Mouse (Mus musculus) stomach, embryonic 16.5 days (tissue): Measurements from ENCODE around the gene Polr2i. TPM values are rescaled to one million over a fixed set of nuclear protein-coding genes. Genes with fewer than 3 reads are reported as not detected.
"Not testable (repeated sequence)": the region's sequence is repeated elsewhere in the genome, so short reads cannot be mapped to it uniquely, and the experiment has no call there.

Experiments used
- ATAC-seq: fragments of 200-750 bp; cut with Nextera tagmentation; 2 replicates; pipeline ENCODE4 v1.8.0; 2017; ENCODE audit warnings: moderate number of reproducible peaks, moderate TSS enrichment; ENCODE audit not compliant: insufficient read depth, low FRiP score
- H3K27ac ChIP-seq: fragments of 300-500 bp; sonication (generic); 2 replicates; pipeline ENCODE4 v1.5.1; 2014; ENCODE audit warnings: low read length
- H3K27me3 ChIP-seq: fragments of 300-500 bp; sonication (generic); 2 replicates; pipeline ENCODE4 v1.6.1; 2014; ENCODE audit warnings: low read length, control low read depth, mixed read lengths; ENCODE audit not compliant: control insufficient read depth, insufficient read depth
- H3K36me3 ChIP-seq: fragments of 300-500 bp; sonication (generic); 2 replicates; pipeline ENCODE4 v1.6.1; 2014; ENCODE audit warnings: low read length; ENCODE audit not compliant: control insufficient read depth, insufficient read depth
- H3K4me1 ChIP-seq: fragments of 300-500 bp; sonication (generic); 2 replicates; pipeline ENCODE4 v1.6.1; 2014; ENCODE audit warnings: low read length, control low read depth, mixed read lengths; ENCODE audit not compliant: control insufficient read depth, insufficient read depth
- H3K4me2 ChIP-seq: fragments of 300-500 bp; sonication (generic); 2 replicates; pipeline ENCODE4 v1.6.1; 2014; ENCODE audit warnings: low read depth, low read length, mixed read lengths
- H3K4me3 ChIP-seq: fragments of 300-500 bp; sonication (generic); replicated peaks from 2 replicates; pipeline ENCODE4 v1.5.1; 2014; ENCODE audit warnings: mild to moderate bottlenecking, low read length
- H3K9ac ChIP-seq: fragments of 300-500 bp; sonication (generic); 2 replicates; pipeline ENCODE4 v1.6.1; 2014; ENCODE audit warnings: low read length
- H3K9me3 ChIP-seq: fragments of 300-500 bp; sonication (generic); replicated peaks from 2 replicates; pipeline ENCODE4 v1.6.1; 2016; ENCODE audit warnings: low read length, control low read depth; ENCODE audit not compliant: control insufficient read depth
- WGBS: fragments of 180-500 bp; shearing (Covaris S2); extraction: QIAGEN DNeasy Blood & Tissue Kit; methylation state at CpG from one replicate; pipeline ENCODE4 v1.1.7; 2014; 5-methylcytosine and 5-hydroxymethylcytosine counted together
- polyA plus RNA-seq: library from polyadenylated mRNA; unstranded; fragments of >200 nt; fragmentation: Nextera tagmentation; extraction: Ambion mirVana; gene quantifications from 2 replicates; pipeline ENCODE4 v1.2.1, GENCODE M21; 2015

Gene Polr2i
- polyA plus RNA-seq, 1 experiment from 2014 or later = 111 TPM

- WGBS = 81% methylated on average over 5 of the region's 5 CpGs
- ATAC-seq = no peak
- H3K9ac ChIP-seq = no peak overlapping the region
Observed at GRCm38 (mm10) chr7:30200200-30200599, 31.5 kb upstream of the Polr2i start.

GRCm38 (mm10) chr7:30200661-30201060 is 31.1 kb upstream of the Polr2i start:
- not testable (repeated sequence) for H3K4me2 ChIP-seq, H3K9me3 ChIP-seq, H3K36me3 ChIP-seq, H3K27ac ChIP-seq, ATAC-seq, H3K9ac ChIP-seq, H3K4me3 ChIP-seq, H3K27me3 ChIP-seq, H3K4me1 ChIP-seq
- 88% methylated on average over 5 of the region's 5 CpGs for WGBS

More at GRCm38 (mm10) chr7:30200200-30200599, 31.5 kb upstream of the Polr2i start:
- Histone ChIP-seq H3K9me3 (no peaks in the 10 kb centered on the region), H3K27me3 (no peaks in the 10 kb centered on the region), H3K4me2 (no peak overlapping the region), H3K27ac (no peak overlapping the region), H3K4me1 (peaks cover 7% of the 10 kb centered on the region), H3K4me3 (no peak overlapping the region), H3K36me3 (no peaks in the 10 kb centered on the region)

- H3K4me3 ChIP-seq = no peak overlapping the region
- H3K9ac ChIP-seq = no peak overlapping the region
- H3K9me3 ChIP-seq = no peaks in the 10 kb centered on the region
- no peaks in the 10 kb centered on the region for H3K4me1 ChIP-seq
- H3K4me2 ChIP-seq = no peak overlapping the region
- no peaks in the 10 kb centered on the region for H3K27me3 ChIP-seq
- ATAC-seq = no peak
- H3K27ac ChIP-seq = no peak overlapping the region
- no peaks in the 10 kb centered on the region for H3K36me3 ChIP-seq
- 57% methylated on average over 11 of the region's 11 CpGs for WGBS
Observed at GRCm38 (mm10) chr7:30202895-30203690, 28.7 kb upstream of the Polr2i start.

- H3K4me3 ChIP-seq = no peak overlapping the region
- H3K27me3 ChIP-seq = no peaks in the 10 kb centered on the region
- WGBS = 35% methylated on average over 8 of the region's 8 CpGs
- no peak; the same call in 1 of the 2 replicates for ATAC-seq
- H3K36me3 ChIP-seq = no peaks in the 10 kb centered on the region
- H3K27ac ChIP-seq = no peak overlapping the region
- H3K9me3 ChIP-seq = no peaks in the 10 kb centered on the region
- 0 out of 2 replicates have a peak overlapping the region, but pooled peaks have one; percentile 2 for H3K4me2 ChIP-seq
- H3K9ac ChIP-seq = no peak overlapping the region
- H3K4me1 ChIP-seq = no peaks in the 10 kb centered on the region
Observed at GRCm38 (mm10) chr7:30204380-30204779, 27.4 kb upstream of the Polr2i start.

- Histone ChIP-seq H3K36me3 (no peaks in the 10 kb centered on the region), H3K4me3 (no peak overlapping the region), H3K9me3 (no peaks in the 10 kb centered on the region), H3K4me2 (no peak overlapping the region), H3K9ac (no peak overlapping the region), H3K27ac (no peak overlapping the region), H3K27me3 (no peaks in the 10 kb centered on the region), H3K4me1 (no peaks in the 10 kb centered on the region)
- WGBS = 1% methylated on average over 2 of the region's 2 CpGs
- ATAC-seq = no peak
Observed at GRCm38 (mm10) chr7:30205383-30205782, 26.4 kb upstream of the Polr2i start.

GRCm38 (mm10) chr7:30206364-30206763 is 25.4 kb upstream of the Polr2i start:
- H3K4me2 ChIP-seq, H3K27ac ChIP-seq, H3K9ac ChIP-seq, H3K4me3 ChIP-seq, H3K4me1 ChIP-seq, H3K36me3 ChIP-seq, H3K27me3 ChIP-seq, ATAC-seq, H3K9me3 ChIP-seq: not testable (repeated sequence)
- WGBS = 50% methylated on average over 5 of the region's 5 CpGs

GRCm38 (mm10) chr7:30211025-30211424 is 20.7 kb upstream of the Polr2i start:
- H3K9ac ChIP-seq = no peak overlapping the region
- no peaks in the 10 kb centered on the region for H3K27me3 ChIP-seq
- H3K4me3 ChIP-seq = no peak overlapping the region
- H3K4me1 ChIP-seq = no peaks in the 10 kb centered on the region
- no peaks in the 10 kb centered on the region for H3K9me3 ChIP-seq
- H3K36me3 ChIP-seq = no peaks in the 10 kb centered on the region
- no peak overlapping the region for H3K27ac ChIP-seq
- WGBS = 31% methylated on average over 4 of the region's 4 CpGs
- no peak overlapping the region for H3K4me2 ChIP-seq
- no peak for ATAC-seq

GRCm38 (mm10) chr7:30213881-30214280 is 17.9 kb upstream of the Polr2i start:
- no peak for ATAC-seq
- Histone ChIP-seq H3K27me3 (no peaks in the 10 kb centered on the region), H3K9ac (no peak overlapping the region), H3K4me2 (no peak overlapping the region), H3K9me3 (no peaks in the 10 kb centered on the region), H3K27ac (no peak overlapping the region), H3K4me3 (no peak overlapping the region), H3K4me1 (no peaks in the 10 kb centered on the region), H3K36me3 (no peaks in the 10 kb centered on the region)
- WGBS = 71% methylated on average over 3 of the region's 3 CpGs

GRCm38 (mm10) chr7:30215875-30216274 is 15.9 kb upstream of the Polr2i start:
- H3K4me3 ChIP-seq = no peak overlapping the region
- no peak for ATAC-seq
- H3K27ac ChIP-seq = no peak overlapping the region

More at GRCm38 (mm10) chr7:30215875-30216274, 15.9 kb upstream of the Polr2i start:
- no peaks in the 10 kb centered on the region for H3K27me3 ChIP-seq
- H3K4me2 ChIP-seq = no peak overlapping the region
- no peak overlapping the region for H3K9ac ChIP-seq
- no peaks in the 10 kb centered on the region for H3K9me3 ChIP-seq
- 0 out of 2 replicates have a peak, but pooled peaks cover 6% of the 10 kb centered on the region for H3K4me1 ChIP-seq
- 82% methylated on average over 3 of the region's 3 CpGs for WGBS
- H3K36me3 ChIP-seq = no peaks in the 10 kb centered on the region
